Mouse (Mus musculus) urinary bladder, adult 18-20 months (tissue): ENCODE data around the gene Acox1.
A peak's percentile ranks its signal among the peaks of the same experiment; 100 is the strongest.

Source experiments
- DNase-seq, 2 experiments: peaks; one replicate each; pipeline ENCODE4 v3.0.0; 2022; ENCODE audit warnings: low spot score in 2 of 2, mixed read lengths in 2 of 2

Gene Acox1

DNA sequence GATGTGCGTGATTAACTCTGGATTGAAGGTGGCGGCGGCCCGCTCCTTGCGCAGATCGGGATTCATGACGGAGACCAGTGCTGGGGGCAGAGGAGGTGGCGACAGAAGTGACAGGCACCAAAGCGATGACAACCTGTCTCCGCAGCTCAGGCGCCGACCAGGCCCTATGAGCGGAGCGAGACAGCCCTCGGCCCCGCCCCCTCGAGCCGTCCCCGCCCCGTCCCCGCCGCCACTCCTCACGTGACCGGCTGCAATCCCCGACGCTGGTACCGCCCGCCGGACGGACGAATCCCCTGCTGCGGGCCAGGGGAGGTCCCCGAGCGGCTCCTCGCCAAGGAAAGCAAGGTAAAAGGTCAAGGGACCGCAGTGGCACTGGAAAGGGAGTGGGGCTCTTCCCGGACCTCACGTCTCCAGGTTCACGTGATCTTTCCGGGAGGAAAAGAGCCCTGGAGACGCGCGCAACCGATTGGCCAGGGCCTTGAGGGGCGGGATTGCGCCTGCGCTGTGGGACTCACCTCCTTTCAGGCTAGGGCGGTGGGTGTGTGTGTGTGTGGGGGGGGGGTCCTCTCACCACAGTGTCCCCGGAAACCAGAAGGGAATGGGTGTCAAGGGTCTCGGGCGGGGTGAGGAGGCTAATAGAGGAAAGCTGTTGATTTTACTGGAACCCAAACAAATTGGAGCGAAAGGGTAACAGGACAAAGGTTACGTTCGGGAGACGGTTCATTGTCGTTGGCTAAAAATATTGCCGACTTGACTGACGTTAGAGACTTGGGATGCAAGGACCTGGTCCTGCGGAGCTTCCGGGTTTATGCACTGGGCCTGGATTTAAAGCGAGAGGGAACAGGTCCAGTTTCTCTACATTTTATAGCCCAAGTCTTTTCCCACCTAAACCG is at the start of gene Acox1, which contains the start of gene Ten1:
TSS of gene Acox1 (minus strand) at position 407 of the 893 bp plus-strand sequence.
TSS of gene Ten1 (plus strand) at position 217 of the 893 bp plus-strand sequence.
- DNase-seq: peak; percentile 95 to 96

DNA sequence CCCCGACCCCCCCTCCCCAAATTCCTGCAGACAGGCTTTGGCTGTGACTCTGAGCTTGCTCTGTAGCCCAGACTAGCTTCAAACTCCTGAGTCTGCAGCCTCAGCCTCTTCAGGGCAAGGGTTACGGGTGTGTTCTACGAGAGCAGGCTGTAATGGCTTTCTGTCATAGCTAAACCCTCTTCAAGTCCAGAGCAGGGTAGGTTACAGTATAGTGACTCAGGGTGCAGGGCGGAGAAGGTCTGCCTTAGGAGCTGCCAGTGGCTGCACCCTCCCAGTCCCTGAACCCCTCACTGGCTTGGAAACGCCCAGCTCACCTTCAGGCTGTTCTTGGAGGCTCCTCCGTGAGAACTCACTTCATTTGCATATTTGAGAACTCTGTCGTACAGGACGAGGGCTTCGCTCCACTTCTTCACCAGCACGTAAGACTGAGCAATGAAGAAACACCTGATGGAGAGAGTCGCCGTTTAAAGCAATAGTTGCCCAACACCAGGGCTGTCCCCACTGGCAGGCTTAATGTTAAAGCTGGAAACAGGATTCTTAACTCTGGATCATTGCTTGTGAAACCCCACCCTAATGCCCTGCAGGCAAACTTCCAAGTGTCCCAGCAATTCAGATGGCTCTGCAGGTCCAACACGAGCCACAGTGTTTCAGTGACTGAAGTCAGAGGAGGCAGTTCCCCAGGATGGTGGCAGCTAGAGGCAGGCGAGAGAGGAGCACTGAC is 48.8 kb upstream of the Acox1 start:
- no peak for DNase-seq

DNA sequence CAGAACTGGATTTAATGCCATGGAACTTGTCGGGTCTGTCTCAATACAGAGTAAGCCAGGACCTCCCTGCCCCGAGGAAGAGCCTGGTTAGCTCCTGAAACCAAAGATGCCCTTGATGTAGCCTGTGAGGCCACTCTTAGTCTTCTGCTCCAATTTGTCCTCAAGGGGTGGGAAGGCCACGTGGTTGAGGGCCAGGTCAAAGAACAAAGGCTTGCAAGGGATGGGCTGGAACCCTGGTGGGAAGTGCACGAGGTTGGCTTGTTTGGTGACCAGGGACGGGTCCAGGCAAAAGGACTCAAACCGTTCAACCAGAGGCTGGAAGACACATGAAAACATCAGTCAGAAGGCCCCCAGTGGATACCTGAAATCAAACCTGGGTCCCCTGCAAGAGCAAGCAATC is 46.8 kb upstream of the Acox1 start:
- DNase-seq: no peak

DNA sequence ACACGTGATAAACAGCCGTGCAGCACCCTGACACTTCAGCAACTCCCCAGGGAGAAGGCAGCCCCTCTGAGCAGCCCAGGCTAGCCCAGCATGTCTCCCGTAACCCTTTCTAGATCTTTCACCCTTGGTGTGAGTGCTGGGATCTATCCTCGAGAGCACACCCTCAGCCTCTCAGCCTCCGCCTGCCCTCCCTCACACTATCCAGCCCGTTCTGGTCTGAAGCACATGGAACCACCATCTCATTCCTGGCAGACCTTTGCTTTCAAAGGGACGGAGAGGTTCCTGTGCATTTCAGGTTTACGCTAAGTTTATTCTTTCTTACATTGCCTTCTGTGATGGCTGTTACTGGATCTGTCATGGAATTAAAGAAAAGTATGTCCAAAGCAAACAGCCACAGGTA is 45.7 kb upstream of the Acox1 start:
- no peak for DNase-seq

DNA sequence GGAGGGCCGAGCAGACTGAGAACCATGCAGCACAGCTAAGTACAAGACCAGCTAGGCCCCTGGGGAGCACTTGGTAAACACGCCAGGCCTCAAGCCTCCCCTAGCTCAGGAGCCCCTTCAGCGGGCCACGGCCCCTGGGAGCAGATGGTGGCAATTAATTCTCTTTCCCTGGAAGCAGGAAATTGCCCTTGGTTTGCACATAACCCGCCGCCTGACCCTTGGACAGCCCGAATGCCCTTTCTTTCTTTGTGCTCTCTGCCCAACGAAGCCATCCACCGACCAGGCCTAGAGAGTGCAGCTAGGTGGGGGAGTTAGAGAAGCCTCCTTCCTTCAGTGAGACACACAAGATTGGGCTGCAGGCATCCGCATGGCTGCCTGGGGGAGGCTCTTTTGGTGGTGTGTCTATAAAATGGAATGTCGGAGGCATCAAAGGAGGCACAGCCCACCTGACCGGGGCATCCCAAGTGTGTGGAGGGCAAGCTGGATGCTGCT is 42.9 kb upstream of the Acox1 start:
- no peak for DNase-seq

DNA sequence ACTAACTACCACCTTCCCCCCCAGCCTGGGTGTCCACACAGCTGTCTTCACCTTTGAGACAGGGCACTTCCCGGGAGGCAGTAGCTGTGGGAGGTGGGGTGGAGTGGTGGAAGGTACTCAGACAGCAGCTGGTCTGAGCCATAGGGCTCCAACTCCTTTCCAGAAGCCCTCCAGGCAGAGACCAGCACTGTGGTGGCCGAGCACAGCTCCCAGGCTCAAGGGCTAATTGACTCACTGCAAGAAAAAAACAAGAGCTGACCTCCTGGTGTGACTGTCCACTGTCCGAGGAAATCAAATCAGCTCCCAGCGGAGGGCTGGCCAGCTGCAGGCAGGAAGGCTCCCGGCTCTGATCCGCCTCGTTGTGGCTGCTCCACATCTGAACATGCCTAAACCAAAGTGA is 41.0 kb upstream of the Acox1 start:
- DNase-seq: no peak

DNA sequence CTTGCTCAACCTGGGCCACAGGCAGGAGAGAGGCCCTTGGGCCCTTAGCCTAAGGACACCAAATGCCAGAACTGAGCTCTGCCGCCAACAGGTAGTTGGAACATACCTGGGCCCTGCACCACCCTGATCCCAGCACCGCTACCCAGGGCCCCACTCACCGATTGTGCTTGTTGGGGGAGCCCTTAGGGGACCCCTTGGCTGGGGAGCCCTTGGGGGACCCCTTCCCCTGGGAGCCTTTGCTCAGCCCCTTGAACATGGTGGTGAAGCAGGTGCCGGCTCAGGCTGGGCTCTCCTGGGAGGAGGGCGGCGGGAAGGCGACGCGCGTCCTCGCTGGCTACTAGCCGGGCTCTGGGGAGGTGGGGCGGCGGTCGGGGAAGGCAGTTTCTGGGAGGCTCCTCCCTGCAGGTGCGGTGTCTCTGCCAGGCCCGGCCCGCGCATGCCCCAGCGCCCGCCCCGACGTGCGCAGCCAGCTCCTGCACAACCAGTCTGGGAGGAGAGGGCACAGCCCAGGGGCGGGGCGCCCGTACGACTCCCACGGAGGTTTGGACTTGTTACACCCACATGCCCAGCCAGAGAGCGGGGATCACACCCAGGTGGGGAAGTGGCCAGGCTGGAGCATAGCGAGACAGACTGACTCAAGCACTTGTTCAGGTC is 39.0 kb upstream of the Acox1 start, which contains the start of gene Evpl:
TSS of gene Evpl (minus strand) at position 336 of the 654 bp plus-strand sequence.
- peak; percentile 81 to 94 for DNase-seq

DNA sequence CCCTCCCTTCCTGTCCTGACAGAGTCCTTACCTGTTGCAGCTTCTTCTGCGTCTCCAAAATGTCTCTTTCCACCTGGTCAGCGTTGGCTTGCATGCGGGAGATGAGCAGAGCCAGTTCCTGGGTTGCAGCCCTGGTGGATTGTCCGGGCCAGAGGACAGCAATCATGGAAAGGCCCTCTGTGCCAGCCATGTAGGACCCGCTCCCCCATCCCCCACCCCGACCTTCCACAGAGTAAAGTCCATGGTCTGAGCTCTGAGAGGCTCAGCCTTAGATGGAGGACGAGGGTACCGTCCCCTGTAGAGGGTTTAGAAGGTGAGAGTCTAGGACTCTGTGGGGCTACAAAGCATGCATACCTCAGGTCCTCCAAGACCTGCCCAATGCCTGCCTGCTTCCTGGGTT is 36.1 kb upstream of the Acox1 start:
- no peak for DNase-seq

DNA sequence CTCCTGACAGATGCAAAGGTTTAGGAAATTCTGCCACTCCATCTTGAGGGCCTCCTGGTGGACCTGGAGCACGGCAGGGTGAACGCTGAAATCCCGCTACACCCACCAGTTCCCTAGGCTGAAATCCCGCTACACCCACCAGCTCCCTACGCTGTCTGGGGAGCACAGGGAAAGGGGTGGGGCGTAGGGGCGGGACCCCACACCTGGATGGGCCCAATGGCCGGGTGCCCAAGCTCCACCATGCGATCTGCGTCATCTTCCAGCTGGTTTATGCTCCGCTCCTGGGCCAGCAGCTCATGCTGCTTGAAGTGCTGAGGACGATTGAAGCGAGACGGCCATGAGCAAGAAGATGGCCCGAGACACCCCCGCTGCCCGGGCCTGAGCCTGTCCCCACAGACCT is 33.6 kb upstream of the Acox1 start:
- DNase-seq: no peak

DNA sequence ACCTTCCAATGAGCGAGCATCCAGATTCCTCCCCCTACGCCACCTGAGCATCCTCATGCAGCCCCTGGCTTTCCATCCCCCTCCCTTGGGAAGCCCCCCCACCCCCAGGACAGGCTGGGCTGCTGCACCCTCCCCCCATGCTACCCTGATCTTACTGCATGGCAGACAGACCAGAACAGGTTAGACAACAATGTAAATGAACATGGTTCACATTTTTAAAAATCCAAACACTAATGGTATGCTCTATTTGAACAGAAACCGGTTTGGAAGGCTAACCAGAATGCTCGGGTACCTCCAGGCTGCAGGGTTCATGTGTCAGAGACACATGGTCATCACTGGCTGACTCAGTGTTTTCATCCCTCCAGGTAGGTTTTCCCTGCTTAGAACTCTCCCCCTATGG is 29.9 kb upstream of the Acox1 start:
- no peak for DNase-seq

DNA sequence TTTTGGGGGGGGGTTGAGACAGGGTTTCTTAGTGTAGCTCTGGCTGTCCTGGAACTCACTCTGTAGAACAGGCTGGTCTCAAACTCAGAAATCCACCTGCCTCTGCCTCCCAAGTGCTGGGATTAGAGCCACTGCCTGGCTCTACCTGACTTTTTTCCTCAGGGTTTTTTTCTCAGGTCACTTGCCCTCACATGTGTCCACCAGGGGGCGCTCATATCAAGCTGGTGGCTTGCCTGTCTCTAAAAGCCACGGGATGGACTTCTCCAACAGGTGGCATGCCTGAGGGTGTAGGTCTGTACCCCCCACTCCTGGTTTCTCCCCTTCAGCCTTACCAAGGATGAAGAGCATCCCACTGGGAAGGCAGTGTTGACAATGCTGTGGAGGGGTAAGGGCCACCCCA is 27.6 kb upstream of the Acox1 start:
- DNase-seq: peak; percentile 66 to 85

DNA sequence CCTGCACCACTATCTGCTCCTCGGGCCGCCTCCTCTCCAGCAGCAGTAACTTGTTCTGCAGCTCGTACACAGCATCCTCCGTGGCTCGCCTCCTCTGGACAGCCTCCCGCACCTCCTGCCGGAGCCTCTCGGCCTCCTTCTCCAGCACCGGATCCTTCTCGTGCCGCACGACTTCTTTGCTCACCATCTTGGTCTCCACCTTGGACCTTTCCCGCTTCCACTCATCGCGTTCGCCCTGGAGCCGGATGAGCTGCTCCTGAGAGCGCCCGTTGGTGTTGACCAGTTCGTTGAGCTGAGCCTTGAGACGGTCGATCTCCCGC is 23.9 kb upstream of the Acox1 start:
- no peak for DNase-seq

DNA sequence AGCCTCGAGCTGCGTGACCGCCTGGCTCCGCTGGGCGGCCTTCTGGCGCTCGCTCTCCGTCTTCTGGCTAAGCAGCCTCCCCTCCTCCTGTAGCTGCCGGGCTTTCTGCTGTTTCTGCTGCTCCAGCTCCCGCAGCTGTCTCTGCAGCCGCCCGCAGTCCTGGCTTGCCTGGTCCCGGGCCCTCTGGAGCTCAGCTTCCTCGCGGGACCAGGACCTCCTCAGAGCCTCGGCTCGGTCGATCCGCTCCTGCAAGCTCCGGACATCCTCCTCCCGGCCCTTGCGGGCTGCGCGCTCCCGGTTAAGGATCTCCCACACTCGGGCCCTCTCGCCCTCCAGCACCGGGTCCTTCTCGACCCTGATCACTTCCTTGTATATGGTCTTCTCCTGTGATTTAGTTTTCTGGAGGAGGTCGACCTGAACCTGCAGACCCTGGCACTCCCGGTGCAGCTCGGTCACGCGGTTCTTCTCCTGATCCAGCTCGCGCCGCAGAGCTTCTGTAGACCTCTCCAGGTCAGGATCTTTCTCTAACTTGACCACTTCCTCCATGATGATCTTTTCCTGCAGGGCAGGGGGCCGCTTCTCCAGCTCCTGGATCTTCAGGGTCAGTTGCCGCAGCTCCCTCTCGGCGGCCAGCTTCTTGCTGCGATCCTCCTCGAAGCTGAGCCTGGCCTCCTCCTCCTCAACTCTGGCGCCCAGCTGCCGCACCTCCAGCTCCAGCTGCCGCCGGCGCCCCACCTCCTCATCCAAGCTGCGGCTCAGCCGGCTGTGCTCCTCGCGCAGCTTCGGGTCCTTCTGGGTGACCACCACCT is 23.3 kb upstream of the Acox1 start:
- no peak for DNase-seq

DNA sequence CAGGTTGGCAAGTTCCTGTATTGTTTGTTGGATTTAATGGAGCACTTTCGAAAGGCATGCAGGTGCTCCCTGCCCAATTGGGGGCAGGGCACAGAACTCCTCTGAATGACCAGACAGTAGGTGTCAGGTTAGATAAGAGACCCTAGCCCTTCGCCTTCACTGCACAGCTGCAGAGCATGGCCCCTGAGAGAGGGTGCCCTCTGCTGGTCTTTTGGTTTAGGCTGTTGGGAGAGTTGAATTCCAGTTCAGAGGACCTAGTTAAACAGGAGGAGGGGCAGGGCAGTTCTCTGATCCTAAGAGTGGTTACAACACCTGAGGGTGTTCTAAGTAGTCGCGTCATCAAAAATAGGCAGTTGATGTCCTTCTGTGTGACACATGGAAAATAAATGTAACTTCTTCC is 21.0 kb upstream of the Acox1 start:
- no peak for DNase-seq

DNA sequence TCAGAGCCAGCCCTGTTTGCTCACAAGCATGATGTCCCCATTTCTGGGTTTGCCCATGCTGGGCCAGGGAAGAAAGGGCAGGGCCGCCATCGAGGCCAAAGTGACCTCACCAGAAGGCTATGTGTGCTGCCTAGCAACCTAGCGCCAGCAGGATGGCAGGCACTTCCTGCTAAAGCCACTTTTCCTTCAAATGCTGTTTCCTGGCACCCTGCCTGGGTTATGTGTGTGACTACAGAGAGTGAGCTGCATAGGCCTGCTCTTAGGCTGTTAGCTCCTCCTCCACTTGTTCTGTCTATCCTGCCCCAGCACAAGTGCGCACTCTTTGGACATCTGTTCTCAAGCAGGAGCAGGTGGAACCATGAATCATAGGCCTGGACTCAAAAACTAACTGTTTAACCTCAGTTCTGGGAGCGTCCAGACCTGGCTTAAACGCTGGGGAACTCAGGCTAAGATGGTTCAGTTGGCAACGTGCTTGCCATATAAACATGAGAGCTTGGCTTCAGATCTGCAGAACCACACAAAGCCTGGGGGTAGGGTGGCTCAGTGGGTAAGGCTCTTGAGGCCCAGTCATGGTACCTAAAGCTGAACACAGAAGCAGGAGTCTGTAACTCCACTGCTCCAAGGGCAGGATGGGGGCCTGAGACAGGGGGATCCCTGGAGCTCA is 20.0 kb upstream of the Acox1 start:
- DNase-seq: peak; percentile 81 to 90

DNA sequence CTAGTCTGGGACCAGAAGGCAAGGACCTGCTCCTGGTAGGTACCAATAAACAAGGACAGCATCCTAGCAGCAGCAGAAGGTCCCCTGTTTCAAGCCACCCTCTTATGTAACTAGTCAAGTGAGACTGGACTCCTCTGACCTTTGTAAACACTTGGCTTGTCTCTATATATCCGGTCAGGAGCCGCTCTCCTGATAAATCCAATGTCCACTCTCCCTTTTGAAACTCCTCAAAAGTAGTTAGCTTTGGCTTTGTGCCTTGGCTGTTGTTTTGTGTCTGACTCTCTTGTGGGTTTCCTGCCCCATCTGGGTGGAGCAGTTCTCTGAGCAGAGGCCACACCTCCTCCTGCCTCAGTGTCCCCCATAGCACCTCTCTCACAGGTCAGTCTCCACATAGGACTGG is 19.4 kb upstream of the Acox1 start:
- DNase-seq: no peak

DNA sequence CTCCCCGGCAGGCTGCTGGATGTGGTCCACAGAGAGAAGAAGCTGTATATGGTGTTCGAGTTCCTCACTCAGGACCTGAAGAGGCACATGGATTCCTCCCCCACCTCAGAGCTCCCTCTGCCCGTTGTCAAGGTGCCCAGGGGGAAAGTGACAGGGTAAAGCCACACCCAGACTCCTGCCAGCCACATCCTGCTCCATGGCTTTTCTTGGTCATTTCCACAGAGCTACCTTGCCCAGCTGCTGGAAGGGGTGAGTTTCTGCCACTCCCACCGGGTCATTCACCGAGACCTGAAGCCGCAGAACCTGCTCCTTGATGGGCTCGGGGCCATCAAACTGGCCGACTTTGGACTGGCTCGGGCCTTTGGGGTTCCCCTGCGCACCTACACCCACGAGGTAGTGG is 17.7 kb upstream of the Acox1 start:
- no peak for DNase-seq

DNA sequence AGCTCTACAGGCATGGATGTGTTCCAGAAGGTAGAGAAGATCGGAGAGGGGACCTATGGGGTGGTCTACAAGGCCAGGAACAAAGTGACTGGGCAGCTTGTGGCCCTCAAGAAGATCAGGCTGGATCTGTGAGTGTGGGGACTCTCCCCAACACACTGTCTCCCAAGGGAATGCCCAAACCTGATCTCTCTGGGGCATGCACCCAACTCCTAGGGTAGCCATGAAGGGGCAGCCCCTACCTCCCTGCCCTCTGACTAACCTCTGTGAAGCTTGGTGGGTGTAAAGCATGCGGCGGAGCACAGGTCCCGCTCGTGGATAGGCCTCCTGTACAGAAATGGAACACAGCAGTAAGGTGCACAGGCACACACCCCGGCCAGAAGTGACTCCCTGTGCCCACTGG is 17.1 kb upstream of the Acox1 start:
- DNase-seq: no peak

DNA sequence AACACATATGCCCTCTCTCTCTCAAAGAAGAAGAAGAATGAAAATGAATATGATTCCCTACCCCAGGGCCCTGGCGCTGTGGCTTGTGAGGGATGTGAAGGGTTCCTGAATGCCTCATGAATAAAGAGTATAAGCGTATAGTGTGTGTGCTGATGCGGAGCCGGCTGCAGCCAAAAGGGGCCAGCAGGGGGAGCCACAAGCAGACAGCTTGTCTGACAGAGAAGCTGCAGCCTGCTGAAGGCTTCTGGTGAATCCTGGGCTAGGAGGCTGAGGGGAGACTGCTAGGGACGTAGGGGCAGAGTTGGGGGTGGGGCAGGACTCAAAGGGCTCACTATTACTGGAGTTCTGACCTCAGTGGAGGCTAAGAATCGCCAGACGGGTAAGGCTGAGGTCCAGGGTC is 16.3 kb upstream of the Acox1 start:
- no peak for DNase-seq

DNA sequence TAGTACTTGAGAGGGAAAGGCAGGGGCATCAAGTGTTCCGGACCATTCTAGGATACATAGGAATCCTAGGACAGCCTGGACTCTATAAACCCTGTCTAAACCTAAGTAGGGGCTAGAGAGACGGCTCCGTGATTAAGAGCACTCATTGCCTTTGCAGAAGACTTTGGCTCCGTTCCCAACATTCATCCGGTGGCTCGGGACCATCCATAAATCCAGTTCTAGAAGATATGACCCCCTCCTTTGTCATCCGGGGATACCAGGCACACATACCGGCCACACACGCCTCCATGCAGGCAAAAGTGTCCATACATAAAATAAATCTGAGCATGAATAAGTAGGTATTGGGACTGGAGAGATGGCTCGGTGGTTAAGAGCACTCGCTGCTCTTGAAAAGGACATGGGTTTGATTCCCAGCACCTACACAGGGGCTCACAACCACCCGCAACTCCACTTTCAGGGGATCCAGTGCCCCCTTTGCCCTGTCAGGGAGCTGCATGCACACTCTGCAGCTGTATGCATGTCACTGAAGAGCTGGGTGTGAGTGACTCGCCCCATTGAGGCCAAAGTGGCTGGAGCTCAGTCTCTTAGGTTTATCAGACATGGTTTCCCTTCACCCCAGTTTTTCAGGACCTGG is 15.1 kb upstream of the Acox1 start:
- DNase-seq: no peak

DNA sequence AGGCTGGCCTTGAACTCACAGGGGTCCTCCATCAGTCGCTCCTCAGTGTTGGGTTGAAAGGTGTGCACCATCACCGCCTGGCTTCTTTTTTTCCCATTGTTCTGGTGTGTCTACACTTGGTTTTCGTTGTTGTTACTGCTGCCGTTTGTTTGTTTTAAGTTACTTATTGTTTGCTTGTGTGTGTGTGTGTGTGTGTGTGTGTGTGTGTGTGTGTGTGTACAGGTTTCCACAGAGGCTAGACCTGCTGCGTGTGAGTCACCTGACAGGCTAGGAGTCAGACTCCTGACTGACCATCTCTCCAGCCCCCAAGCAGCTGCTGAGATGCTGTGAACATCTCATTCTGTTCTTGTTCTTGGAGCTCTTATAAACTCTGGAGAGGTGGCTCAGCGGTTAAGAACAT is 14.0 kb upstream of the Acox1 start:
- DNase-seq: no peak
